Mouse (Mus musculus) heart, embryonic 16.5 days (tissue): ENCODE results near the gene Gm15557. TPM values are rescaled to one million over a fixed set of nuclear protein-coding genes. Genes with fewer than 3 reads are reported as not detected.

Experiments used
- polyA plus RNA-seq: library from polyadenylated mRNA; unstranded; fragments of >200 nt; fragmentation: Nextera tagmentation; extraction: Ambion mirVana; gene quantifications from 2 replicates; pipeline ENCODE4 v1.2.1, GENCODE M21; 2015

The Gm15557 gene
- polyA plus RNA-seq, 1 experiment from 2014 or later: not detected

Other genes with a start within 250 kb of the Gm15557 start
- 97.4 and 98.6 TPM in 2 replicates for gene Trpc4ap, start 248.3 kb upstream of the Gm15557 start, polyA plus RNA-seq
- gene Edem2, start 211.3 kb upstream of the Gm15557 start, polyA plus RNA-seq: 27.3 and 28.8 TPM in 2 replicates
- gene Gm17581, start 204.9 kb upstream of the Gm15557 start, polyA plus RNA-seq: not detected in 2 replicates
- 7.3 and 7.5 TPM in 2 replicates for gene Procr, start 189.6 kb upstream of the Gm15557 start, polyA plus RNA-seq
- gene Mmp24, start 165.4 kb upstream of the Gm15557 start, polyA plus RNA-seq: 0.04 TPM in 1 of 2 replicates, not detected in the other
- 17.4 and 17.7 TPM in 2 replicates for gene BC029722, start 121.3 kb upstream of the Gm15557 start, polyA plus RNA-seq
- 125 and 140 TPM in 2 replicates for gene Eif6, start 113.8 kb upstream of the Gm15557 start, polyA plus RNA-seq
- gene Fam83c, start 105.9 kb upstream of the Gm15557 start, polyA plus RNA-seq: 0.05 and 0.07 TPM in 2 replicates
- gene Uqcc1, start 10.4 kb upstream of the Gm15557 start, polyA plus RNA-seq: 127 and 129 TPM in 2 replicates
- gene Gdf5, start 4.6 kb downstream of the Gm15557 start, polyA plus RNA-seq: 0.26 and 0.39 TPM in 2 replicates
- gene Cep250, start 15.7 kb downstream of the Gm15557 start, polyA plus RNA-seq: 6.9 and 9.9 TPM in 2 replicates
- 0.96 and 1.1 TPM in 2 replicates for gene 6430550D23Rik, start 67.2 kb downstream of the Gm15557 start, polyA plus RNA-seq
- gene Ergic3, start 67.3 kb downstream of the Gm15557 start, polyA plus RNA-seq: 143 and 162 TPM in 2 replicates
- not detected in 2 replicates for gene Fer1l4, start 112.2 kb downstream of the Gm15557 start, polyA plus RNA-seq
- gene Spag4, start 124.4 kb downstream of the Gm15557 start, polyA plus RNA-seq: 1.4 and 1.6 TPM in 2 replicates
- gene Cpne1, start 171.2 kb downstream of the Gm15557 start, polyA plus RNA-seq: 27.9 and 29.2 TPM in 2 replicates
- gene Rbm12, start 171.2 kb downstream of the Gm15557 start, polyA plus RNA-seq: 17.7 and 20.7 TPM in 2 replicates
- gene Gm28036, start 186.4 kb downstream of the Gm15557 start, polyA plus RNA-seq: 10.8 and 14.1 TPM in 2 replicates
- gene Romo1, start 203.3 kb downstream of the Gm15557 start, polyA plus RNA-seq: 338 and 361 TPM in 2 replicates
- gene Nfs1, start 203.5 kb downstream of the Gm15557 start, polyA plus RNA-seq: 70.3 and 75.0 TPM in 2 replicates
- 355 and 375 TPM in 2 replicates for gene Rbm39, start 239.5 kb downstream of the Gm15557 start, polyA plus RNA-seq